Mouse (Mus musculus) ES-Bruce4 (cell line): ENCODE data around the gene Slc26a8.

Experiments
- CTCF ChIP-seq: IDR thresholded peaks from one replicate; pipeline ENCODE4 v1.8.1; 2011; ENCODE audit warnings: low read depth, low read length
- EP300 ChIP-seq: IDR thresholded peaks from 2 replicates; pipeline ENCODE4 v1.6.1; 2011; ENCODE audit warnings: low read depth, low read length; ENCODE audit not compliant: insufficient read depth

DNA sequence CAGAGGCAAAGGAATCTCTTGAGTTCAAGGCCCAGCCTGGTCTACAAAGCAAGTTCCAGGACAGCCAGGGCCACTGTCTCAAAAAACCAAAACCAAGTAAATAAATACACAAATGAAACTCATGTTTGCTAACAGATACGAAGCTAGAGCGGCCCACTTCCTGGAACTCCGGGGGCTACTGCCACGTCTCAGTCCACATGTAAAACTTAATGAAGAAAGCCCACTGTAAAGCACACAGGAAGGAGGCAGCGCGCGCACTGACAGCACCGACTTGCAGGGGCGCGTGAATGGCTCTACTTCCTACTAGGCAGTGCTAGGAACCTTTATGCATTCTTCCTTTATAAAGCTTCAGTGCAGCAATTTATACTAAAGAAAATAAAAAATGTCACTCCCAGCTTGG lies 72.4 kb downstream of the Slc26a8 start:
- TF ChIP-seq EP300 (no peak), CTCF (no peak)
